Mouse (Mus musculus) limb, embryonic 12.5 days (tissue): ENCODE results near the gene Zfp553. TPM values are rescaled to one million over a fixed set of nuclear protein-coding genes. Genes with fewer than 3 reads are reported as not detected.

ENCODE experiments used
- ATAC-seq: fragments of 200-750 bp; cut with Nextera tagmentation; 2 replicates; pipeline ENCODE4 v1.8.0; 2017; ENCODE audit warnings: low read depth, moderate TSS enrichment; ENCODE audit not compliant: insufficient number of reproducible peaks, insufficient read depth, low FRiP score, low TSS enrichment
- H3K27ac ChIP-seq: fragments of 300-500 bp; sonication (generic); 2 replicates; pipeline ENCODE4 v1.5.1; 2016; ENCODE audit warnings: mild to moderate bottlenecking, moderate library complexity
- H3K27me3 ChIP-seq: fragments of 300-500 bp; sonication (generic); 2 replicates; pipeline ENCODE4 v1.6.1; 2016; ENCODE audit warnings: mild to moderate bottlenecking, moderate library complexity
- H3K36me3 ChIP-seq: fragments of 300-500 bp; sonication (generic); 2 replicates; pipeline ENCODE4 v1.6.1; 2016; ENCODE audit warnings: mild to moderate bottlenecking, moderate library complexity
- H3K4me1 ChIP-seq: fragments of 300-500 bp; sonication (generic); replicated peaks from 2 replicates; pipeline ENCODE4 v1.6.1; 2016
- H3K4me2 ChIP-seq: fragments of 300-500 bp; sonication (generic); 2 replicates; pipeline ENCODE4 v1.6.1; 2016; ENCODE audit warnings: mild to moderate bottlenecking, moderate library complexity
- H3K4me3 ChIP-seq: fragments of 300-500 bp; sonication (generic); replicated peaks from 2 replicates; pipeline ENCODE4 v1.5.1; 2016; ENCODE audit warnings: mild to moderate bottlenecking
- H3K9ac ChIP-seq: fragments of 300-500 bp; sonication (generic); replicated peaks from 2 replicates; pipeline ENCODE4 v1.6.1; 2016; ENCODE audit warnings: mild to moderate bottlenecking, moderate library complexity
- H3K9me3 ChIP-seq: fragments of 300-500 bp; sonication (generic); 2 replicates; pipeline ENCODE4 v1.6.1; 2016; ENCODE audit warnings: mild to moderate bottlenecking, moderate library complexity
- WGBS: fragments of 180-500 bp; shearing (Covaris S2); methylation state at CpG from one replicate; pipeline ENCODE4 v1.1.7; 2016; 5-methylcytosine and 5-hydroxymethylcytosine counted together
- polyA plus RNA-seq: library from polyadenylated mRNA; unstranded; fragments of >200 nt; fragmentation: Nextera tagmentation; extraction: Ambion mirVana; gene quantifications from 2 replicates; pipeline ENCODE4 v1.2.1, GENCODE M21; 2016

The Zfp553 gene
- polyA plus RNA-seq, 1 experiment from 2014 or later = 61.9 TPM

DNA sequence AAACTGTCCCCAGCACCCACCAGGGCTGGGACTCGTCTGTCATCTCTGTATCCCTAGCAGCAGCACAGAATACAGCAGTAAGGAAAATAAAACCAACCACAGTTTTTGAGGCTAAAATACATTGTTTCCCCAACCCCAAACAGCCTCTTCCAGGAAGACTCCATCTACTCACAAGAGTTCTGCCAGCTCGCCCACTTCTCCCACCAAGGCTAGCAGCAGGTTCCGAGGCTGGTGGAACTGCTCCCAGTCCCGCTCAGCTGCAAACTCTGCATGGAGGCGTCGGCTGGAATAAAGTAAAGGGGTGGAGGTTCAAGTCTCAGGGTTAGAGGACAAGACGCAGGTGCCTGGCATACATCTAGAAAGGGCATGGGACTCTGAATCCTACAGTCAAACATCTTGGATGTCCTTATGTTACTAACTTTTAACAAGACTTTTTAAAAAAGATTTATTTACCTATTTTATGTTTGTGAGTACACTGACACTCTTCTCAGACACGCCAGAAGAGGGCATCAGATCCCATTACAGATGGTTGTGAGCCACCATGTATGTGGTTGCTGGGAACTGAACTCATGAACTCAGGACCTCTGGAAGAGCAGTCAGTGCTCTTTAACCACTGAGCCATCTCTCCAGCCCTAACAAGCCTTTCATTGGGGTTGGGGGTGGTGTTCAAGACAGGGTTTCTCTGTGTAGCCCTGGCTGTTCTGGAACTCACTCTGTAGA lies 26.5 kb downstream of the Zfp553 start:
- Histone ChIP-seq H3K36me3 (peaks cover 23% of the 10 kb centered on the region), H3K27me3 (no peaks in the 10 kb centered on the region), H3K27ac (no peak overlapping the region), H3K9ac (no peak overlapping the region), H3K9me3 (no peaks in the 10 kb centered on the region), H3K4me2 (peak overlapping the region; percentile 71), H3K4me3 (peak overlapping the region; percentile 69), H3K4me1 (peaks cover 27% of the 10 kb centered on the region)
- WGBS = 78% methylated on average over 8 of the region's 8 CpGs
- no peak for ATAC-seq

DNA sequence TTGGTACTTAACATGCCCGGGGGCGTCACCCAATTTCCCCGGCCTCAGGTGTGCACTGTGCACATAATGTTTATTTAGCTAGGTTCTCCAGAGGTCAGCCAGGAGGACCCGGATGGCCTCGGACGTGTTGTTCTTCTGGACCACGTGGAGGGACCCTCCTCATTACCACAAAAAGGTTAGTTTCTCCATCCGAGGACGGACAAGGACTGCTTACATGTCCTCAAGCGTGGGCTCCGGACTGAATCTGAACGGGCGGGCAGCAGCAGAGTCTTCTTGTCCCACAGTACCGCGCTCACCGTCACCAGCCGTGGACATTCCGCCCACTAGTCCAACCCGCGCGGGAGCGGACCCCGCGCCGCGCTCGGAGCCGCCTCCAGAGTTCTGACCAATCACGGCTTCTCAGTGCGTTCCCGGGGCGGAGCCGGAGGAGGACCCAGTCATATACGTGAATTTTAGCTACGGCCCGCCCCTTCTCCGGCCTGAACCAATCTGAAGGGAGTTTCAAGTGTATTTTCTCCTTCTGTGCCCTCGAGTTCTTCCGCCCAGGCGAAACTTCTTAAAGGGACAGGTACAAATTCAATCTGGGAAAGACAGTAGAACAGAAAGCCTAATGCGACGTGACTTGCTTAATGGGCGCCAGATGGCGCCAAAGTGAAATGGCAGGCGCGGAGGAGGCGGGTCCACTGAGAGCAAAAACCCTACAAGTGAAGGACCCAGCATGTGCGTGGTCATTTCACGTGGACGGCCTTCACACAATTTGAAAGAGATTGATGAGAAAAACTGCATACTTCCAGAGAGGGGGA lies 27.6 kb downstream of the Zfp553 start, which contains the start of gene Dctpp1:
Dctpp1 (minus strand) TSS at position 401 of the 803 bp plus-strand sequence.
- WGBS = under 1% methylated on average over 50 of the region's 50 CpGs
- Histone ChIP-seq H3K4me2 (peak within 1 kb of the TSS; percentile 71), H3K27ac (0 out of 2 replicates have a peak within 1 kb of the TSS, but pooled peaks have one; percentile 29)

DNA sequence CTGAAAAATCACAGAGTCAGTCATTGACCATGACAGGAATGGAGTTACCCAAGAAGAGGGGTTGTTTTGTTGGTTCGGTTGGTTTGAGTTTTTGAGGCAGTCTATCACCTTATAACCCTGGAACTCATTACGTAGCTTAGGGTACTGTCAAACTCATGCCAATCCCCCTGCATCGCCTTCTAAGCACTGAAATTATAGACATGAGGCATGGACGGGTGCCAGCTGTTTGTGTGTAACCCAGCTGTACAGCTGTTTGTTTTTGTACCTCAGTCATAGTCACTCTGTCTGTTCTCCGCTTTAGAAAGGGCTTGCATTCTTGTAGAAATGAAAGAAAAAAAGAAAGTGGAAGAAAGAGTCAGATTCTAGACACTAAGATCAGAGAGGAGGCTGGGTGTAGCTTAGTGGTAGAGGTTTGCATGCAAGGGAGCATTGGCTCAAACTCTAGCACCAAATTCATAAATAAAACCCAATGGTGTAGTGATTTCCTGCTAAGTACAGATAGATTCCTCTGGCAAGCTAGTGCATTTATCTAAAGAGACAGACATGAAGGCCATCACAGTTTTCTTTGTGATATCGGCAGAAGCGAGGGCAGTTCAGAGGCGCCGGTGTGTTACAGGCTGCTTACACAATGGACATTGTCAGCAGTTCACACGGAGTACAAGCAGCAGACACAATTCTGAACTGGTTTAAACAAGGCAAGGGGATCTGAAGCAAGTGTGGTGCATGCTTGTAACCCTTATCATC lies 29.5 kb downstream of the Zfp553 start:
- no peak overlapping the region for H3K4me3 ChIP-seq
- peaks cover 11% of the 10 kb centered on the region for H3K36me3 ChIP-seq
- H3K27ac ChIP-seq = no peak overlapping the region
- peaks cover 18% of the 10 kb centered on the region for H3K4me1 ChIP-seq
- no peaks in the 10 kb centered on the region for H3K27me3 ChIP-seq
- no peaks in the 10 kb centered on the region for H3K9me3 ChIP-seq
- no peak overlapping the region for H3K4me2 ChIP-seq
- 85% methylated on average over 10 of the region's 10 CpGs for WGBS
- no peak overlapping the region for H3K9ac ChIP-seq
- no peak for ATAC-seq

More for the DNA sequence above, 27.6 kb downstream of the Zfp553 start, which contains the start of gene Dctpp1:
- Histone ChIP-seq H3K27me3 (no peaks in the 10 kb centered on the region), H3K9ac (peak within 1 kb of the TSS; percentile 75), H3K36me3 (peaks cover 23% of the 10 kb centered on the region), H3K4me1 (peaks cover 18% of the 10 kb centered on the region), H3K9me3 (no peaks in the 10 kb centered on the region), H3K4me3 (peak within 1 kb of the TSS; percentile 69)
- ATAC-seq = peak; percentile 98

DNA sequence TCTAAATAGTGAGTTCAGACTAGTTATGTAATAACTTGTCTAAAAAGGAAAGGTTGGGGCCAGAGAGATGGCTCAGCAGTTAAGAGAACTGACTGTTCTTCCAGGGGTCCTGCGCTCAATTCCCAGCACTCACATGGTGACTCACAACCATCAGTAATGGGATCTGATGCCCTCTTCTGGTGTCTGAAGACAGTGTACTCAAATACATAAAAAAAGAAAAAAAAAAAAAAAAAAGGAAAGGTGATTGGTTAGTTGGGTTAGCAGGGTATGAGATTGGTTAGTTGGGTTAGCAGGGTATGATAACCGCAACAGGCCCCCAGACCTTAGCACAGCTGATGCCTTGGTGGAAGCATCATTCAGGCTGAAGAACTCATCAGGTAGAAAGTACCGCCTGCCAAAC lies 30.7 kb downstream of the Zfp553 start:
- Histone ChIP-seq H3K4me2 (no peak overlapping the region), H3K27ac (no peak overlapping the region), H3K36me3 (peaks cover 7% of the 10 kb centered on the region; the same call in 1 of the 2 replicates), H3K9ac (no peak overlapping the region), H3K27me3 (no peaks in the 10 kb centered on the region), H3K4me3 (no peak overlapping the region), H3K9me3 (peaks cover 5% of the 10 kb centered on the region; the same call in 1 of the 2 replicates), H3K4me1 (peaks cover 18% of the 10 kb centered on the region)
- no peak for ATAC-seq
- WGBS = 86% methylated on average over 3 of the region's 3 CpGs

DNA sequence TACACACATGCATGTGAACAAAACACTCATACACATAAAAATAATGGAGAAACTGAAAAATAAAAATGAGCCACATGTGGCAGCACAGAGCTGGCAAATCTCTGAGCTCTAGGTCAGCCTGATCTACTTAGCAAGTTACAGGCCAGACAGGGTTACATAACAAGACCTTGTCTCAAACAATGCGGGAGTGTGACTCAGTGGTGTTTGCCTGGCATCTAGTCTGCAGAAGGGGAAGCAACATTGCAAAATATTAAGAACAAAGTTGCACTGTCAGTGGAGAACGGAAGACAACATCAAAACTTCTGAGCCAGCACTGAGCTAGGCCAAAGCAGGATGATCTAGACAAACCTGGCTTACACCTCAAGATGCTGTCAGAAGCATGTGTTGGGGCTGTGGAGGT lies 37.4 kb downstream of the Zfp553 start:
- Histone ChIP-seq H3K4me2 (no peak overlapping the region), H3K27me3 (no peaks in the 10 kb centered on the region), H3K27ac (no peak overlapping the region), H3K9ac (no peak overlapping the region), H3K4me3 (no peak overlapping the region), H3K4me1 (peaks cover 12% of the 10 kb centered on the region), H3K9me3 (peaks cover 15% of the 10 kb centered on the region; the same call in 1 of the 2 replicates), H3K36me3 (peaks cover 38% of the 10 kb centered on the region)
- WGBS = 95% methylated on average over 2 of the region's 2 CpGs
- no peak for ATAC-seq

DNA sequence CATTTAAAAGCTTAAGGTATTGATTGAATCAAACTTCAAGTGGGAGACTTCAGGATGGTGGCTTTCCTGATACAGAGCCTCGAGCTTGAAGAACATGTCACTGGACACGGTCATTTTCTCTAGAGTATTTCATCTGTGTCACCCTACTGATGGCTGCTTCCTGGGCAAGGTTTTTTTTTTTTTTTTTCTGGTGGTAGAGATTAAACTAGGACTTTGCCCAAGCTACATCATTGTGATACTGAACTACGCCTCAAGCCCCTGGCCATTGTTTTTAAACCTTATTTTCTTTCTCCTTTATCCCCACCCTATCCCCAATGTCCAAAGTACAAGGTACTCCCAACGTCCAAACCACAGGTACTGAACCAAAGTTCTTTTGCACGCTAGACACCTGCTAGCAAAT lies 37.8 kb downstream of the Zfp553 start:
- ATAC-seq = no peak
- WGBS = 92% methylated on average over 5 of the region's 5 CpGs
- no peak overlapping the region for H3K9ac ChIP-seq
- H3K27me3 ChIP-seq = no peaks in the 10 kb centered on the region
- peaks cover 38% of the 10 kb centered on the region for H3K36me3 ChIP-seq
- no peak overlapping the region for H3K4me2 ChIP-seq
- no peak overlapping the region for H3K27ac ChIP-seq
- H3K4me1 ChIP-seq = peaks cover 12% of the 10 kb centered on the region
- H3K9me3 ChIP-seq = peaks cover 15% of the 10 kb centered on the region; the same call in 1 of the 2 replicates
- no peak overlapping the region for H3K4me3 ChIP-seq

DNA sequence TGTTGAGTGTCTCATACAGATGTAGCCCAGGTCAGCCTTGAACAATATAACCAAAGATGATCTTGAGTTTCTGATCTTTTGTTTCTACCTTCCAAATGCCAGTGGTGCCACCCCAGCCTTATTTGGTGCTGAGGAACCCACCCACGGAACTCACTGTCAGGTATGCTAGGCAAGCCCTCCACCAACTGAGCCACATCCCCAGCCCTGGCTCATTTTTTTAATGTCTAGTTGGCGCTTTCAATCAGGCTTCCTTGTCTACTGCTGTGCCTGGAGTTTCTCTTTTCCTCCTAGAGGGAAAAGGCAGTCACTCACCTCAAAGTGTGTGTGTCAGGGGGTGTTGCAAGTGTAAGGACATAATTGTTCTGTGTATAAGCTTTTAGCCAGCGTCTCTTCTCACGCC lies 38.2 kb downstream of the Zfp553 start:
- Histone ChIP-seq H3K4me1 (peaks cover 12% of the 10 kb centered on the region), H3K36me3 (peaks cover 38% of the 10 kb centered on the region), H3K27me3 (no peaks in the 10 kb centered on the region), H3K4me3 (no peak overlapping the region), H3K27ac (no peak overlapping the region), H3K9me3 (peaks cover 15% of the 10 kb centered on the region; the same call in 1 of the 2 replicates), H3K9ac (no peak overlapping the region), H3K4me2 (no peak overlapping the region)
- 96% methylated on average over 4 of the region's 4 CpGs for WGBS
- ATAC-seq = no peak

DNA sequence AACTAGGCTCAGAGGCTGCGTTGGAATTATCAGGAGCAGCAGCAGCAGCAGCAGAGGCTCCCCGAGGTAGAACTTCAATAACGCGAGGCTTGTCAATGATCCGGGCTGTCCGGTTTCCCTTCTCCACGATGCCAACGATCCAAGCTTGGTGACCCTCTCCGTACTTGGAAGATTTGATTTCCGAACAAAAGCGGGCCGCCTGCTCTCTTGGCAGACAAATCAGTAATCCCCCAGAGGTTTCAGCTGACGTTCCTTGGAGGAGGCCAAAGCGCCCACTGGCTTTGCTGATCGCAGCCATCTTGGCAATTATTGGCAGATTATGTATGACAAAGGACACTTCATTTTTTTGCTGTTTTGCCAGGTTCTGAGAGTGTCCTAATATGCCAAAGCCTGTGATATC lies 39.7 kb downstream of the Zfp553 start:
- H3K9me3 ChIP-seq = peaks cover 15% of the 10 kb centered on the region; the same call in 1 of the 2 replicates
- ATAC-seq = no peak
- H3K4me3 ChIP-seq = no peak overlapping the region
- H3K9ac ChIP-seq = no peak overlapping the region
- peak overlapping the region; percentile 93 for H3K4me2 ChIP-seq
- H3K27ac ChIP-seq = no peak overlapping the region
- peaks cover 38% of the 10 kb centered on the region for H3K36me3 ChIP-seq
- H3K27me3 ChIP-seq = no peaks in the 10 kb centered on the region
- peaks cover 12% of the 10 kb centered on the region for H3K4me1 ChIP-seq
- WGBS = 98% methylated on average over 15 of the region's 15 CpGs

DNA sequence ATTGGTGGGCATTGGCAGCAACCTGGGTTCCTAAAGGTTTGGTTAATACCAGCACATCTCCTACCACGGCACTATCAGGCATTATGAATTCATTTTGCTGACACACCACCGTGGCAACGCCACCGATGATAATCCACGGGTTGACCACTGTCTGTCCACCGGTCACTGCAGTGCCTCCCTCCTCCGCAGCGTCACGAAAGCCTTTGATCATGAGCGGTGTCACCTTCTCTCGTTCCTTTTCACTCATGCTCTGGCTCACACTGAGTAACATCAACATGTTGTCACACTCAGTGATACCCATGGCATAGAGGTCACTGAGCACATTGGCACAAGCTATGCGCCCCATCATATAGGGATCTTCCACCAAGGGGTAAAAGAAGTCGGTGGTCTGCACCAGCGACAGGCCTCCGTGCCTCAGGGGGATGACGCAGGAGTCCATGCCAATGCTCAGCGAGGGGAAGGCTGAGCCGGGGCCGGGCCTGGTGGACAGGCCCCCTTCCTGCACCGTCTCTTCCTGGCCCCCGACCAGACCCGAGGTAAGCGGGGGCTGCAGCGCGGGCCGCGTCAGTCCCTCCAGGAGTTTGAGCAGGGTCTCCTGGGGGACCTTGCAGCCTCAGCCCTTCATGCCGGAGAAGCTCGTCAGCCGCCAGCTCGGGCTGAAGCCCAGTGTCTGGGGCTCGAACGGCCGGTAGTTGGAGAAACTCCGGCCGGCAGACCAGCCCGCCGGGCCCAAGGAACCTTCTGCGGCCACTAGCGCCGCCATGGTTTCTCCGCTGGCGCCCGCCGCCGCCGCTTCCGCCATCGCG lies 40.5 kb downstream of the Zfp553 start:
- Histone ChIP-seq H3K36me3 (peaks cover 38% of the 10 kb centered on the region), H3K9ac (peak overlapping the region; percentile 90), H3K27me3 (no peaks in the 10 kb centered on the region), H3K9me3 (peaks cover 12% of the 10 kb centered on the region; the same call in 1 of the 2 replicates), H3K4me1 (peaks cover 12% of the 10 kb centered on the region), H3K27ac (peak overlapping the region; percentile 90), H3K4me2 (peak overlapping the region; percentile 93), H3K4me3 (peak overlapping the region; percentile 90)
- peak; percentile 83 for ATAC-seq
- WGBS = 17% methylated on average over 50 of the region's 50 CpGs
